Mouse (Mus musculus) brain, embryonic 14.5 days (tissue): Measurements from ENCODE around the gene Brsk1. TPM values are rescaled to one million over a fixed set of nuclear protein-coding genes. Genes with fewer than 3 reads are reported as not detected.

Source experiments
- DNase-seq: peaks from one replicate; pipeline ENCODE4 v3.0.0-alpha.2; 2011; ENCODE audit warnings: low read depth
- CTCF ChIP-seq: fragments of 200-500 bp; IDR thresholded peaks from 2 replicates; pipeline ENCODE4 v1.5.1; 2012; ENCODE audit warnings: inconsistent platforms, mild to moderate bottlenecking, moderate library complexity, borderline replicate concordance; ENCODE audit not compliant: insufficient read depth, insufficient read length; ENCODE audit errors: extremely low read depth
- POLR2A ChIP-seq: fragments of 200-500 bp; IDR thresholded peaks from 2 replicates; pipeline ENCODE4 v1.6.1; 2012; ENCODE audit warnings: mild to moderate bottlenecking, inconsistent platforms, borderline replicate concordance; ENCODE audit not compliant: poor library complexity, insufficient read depth, insufficient read length, severe bottlenecking; ENCODE audit errors: extremely low read depth
- polyA plus RNA-seq: library from polyadenylated mRNA; depleted of rRNA; stranded (reverse); fragments of >200 nt; gene quantifications from 2 replicates; pipeline ENCODE4 v1.2.3, GENCODE M21; 2012

The Brsk1 gene
- polyA plus RNA-seq, 1 experiment = 161 TPM

DNA sequence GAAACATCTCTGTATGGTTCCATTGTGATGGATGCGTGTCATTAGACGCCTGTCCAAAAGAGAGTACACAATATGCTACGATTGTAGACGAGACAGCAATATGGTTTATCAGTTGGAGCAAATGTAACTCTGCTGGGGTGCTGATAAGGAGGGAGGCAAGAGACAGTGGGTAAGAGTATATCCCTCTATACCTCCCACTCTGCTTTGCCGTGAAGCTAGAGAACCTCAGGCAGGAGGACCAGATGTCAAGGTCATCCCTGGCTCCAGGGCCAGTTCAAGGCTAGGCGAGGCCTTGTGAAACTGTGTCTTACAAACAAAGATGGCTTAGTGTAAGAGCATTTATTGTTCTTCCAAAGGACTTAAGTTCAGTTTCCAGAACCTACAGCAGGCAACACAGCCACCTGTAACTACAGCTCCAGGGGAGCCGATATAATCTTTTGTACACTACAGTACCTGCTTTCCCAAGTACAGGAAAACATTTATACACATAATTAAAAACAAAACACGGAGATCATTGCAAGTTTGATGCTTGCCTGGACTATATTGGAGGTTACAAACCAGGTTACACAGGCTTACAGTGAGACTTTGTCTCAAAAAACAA is 19.6 kb upstream of the Brsk1 start:
- TF ChIP-seq POLR2A = no peak
- TF ChIP-seq CTCF = no peak
- DNase-seq = no peak

DNA sequence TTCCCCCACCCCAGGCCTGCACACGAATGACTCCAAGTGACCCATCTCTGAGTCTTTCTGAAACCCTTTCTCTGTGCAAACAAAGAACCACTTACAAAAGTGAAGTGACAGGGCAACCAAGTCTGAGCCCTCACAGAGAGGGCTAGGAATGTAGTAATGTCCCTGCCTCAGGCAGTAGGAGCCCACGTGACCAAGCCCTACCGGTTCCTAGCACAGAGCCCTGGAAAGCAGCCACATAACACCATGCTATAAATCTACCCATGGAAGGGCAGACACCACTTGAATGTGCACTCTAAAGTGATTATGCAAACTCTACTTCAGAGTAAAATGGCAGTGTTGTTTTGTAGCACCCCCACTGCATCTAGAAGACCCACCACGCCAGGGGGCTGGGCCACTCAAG is 18.4 kb upstream of the Brsk1 start:
- peak; percentile 19 for DNase-seq
- no peak for TF ChIP-seq POLR2A

DNA sequence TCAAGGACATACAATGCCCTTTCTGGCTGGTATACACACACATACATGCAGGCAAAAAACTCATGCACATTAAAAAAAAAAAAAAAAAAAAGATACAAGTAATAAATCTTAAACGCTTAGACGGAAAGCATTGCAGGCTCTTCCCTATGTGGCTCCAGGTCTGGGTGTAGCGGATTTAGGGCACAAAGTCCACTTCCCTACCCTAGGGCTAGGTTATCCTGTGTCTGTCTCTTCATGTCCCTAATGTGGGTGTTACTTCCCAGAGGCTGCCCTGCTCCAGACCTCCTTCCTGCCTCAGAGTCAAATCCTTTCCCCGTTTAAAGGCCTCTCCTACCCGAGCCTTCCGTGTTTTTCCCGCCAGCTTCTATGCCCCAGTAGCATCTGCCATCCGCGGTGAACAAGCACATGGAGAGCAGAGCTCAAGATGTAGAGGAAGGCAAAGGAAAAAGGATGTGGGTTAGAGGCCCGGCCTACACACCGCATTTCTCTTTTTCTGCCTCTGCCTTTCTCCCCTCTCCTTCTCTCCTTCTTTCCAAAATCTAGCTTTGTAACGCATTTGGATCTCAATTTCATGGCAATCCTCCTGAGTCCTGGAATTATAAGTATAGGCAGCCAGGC is 16.2 kb upstream of the Brsk1 start:
- TF ChIP-seq POLR2A = no peak
- no peak for DNase-seq

DNA sequence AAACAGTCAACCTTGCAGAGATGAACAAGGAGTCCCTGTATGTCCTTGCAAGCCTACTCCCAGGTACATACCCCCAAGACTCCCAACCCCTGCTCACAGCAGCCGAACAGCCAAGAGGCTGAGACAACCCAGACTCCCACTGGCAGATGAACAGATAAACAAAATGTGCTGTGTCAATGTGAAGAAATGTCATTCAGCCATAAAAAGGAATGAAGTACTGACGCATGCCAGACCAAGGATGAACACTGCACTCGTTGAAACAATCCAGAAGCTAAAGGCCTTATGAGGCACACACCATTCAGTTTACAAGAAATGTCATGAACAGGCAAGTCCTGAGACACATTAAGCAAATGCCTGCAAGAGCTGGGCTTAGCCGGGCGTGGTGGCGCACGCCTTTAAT is 15.2 kb upstream of the Brsk1 start:
- no peak for TF ChIP-seq CTCF
- no peak for TF ChIP-seq POLR2A
- no peak for DNase-seq

- TF ChIP-seq POLR2A (no peak), CTCF (no peak)
- DNase-seq = no peak
Observed at GRCm38 (mm10) chr7:4683307-4683706, 7.1 kb upstream of the Brsk1 start.

GRCm38 (mm10) chr7:4684203-4684602 is 6.2 kb upstream of the Brsk1 start:
- no peak for DNase-seq
- TF ChIP-seq POLR2A = no peak
- TF ChIP-seq CTCF = no peak

DNA sequence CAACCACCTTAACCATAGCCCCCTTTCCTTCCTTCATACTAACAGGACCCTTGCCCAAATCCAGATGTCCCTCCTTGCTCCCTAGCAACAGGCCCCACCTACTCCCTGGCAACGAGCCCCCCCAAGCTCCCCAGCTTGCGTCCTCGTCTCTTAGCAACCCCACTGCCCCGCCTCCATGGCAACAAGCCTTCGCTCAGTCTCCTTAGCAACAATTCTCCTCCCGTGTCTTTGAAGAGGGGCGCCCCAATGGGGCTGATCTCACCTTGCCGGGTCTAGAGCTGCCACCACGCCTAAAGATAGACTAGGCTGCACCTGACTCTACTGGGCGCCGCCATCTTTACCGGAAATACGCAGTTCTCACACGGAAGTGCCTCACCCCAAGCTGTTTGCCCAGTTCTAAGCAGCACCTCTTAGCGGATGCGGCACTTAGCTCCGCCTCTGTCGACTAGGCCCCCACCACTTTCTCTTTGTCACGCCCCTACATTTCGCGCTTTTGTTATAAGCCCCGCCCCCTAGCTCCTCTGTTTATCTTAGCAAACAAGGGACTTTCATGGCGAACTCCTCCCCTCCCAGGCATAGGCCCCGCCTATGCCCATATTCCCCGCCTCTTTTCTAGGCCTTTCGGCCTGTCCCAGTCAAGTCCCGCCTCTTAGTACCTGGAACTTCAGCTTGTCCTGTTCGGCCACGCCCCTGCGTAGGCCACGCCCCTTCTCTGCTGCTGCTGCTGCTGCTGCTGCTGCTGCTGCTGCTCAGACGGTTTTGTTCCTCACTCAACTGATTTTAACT is 5.6 kb upstream of the Brsk1 start, which contains the start of gene Hspbp1:
Gene Hspbp1 (minus strand): TSS at position 437 of the 786 bp plus-strand sequence.
- no peak for TF ChIP-seq CTCF
- TF ChIP-seq POLR2A = peak; percentile 5; the same call in 1 of the 2 replicates
- peak; percentile 98 for DNase-seq

DNA sequence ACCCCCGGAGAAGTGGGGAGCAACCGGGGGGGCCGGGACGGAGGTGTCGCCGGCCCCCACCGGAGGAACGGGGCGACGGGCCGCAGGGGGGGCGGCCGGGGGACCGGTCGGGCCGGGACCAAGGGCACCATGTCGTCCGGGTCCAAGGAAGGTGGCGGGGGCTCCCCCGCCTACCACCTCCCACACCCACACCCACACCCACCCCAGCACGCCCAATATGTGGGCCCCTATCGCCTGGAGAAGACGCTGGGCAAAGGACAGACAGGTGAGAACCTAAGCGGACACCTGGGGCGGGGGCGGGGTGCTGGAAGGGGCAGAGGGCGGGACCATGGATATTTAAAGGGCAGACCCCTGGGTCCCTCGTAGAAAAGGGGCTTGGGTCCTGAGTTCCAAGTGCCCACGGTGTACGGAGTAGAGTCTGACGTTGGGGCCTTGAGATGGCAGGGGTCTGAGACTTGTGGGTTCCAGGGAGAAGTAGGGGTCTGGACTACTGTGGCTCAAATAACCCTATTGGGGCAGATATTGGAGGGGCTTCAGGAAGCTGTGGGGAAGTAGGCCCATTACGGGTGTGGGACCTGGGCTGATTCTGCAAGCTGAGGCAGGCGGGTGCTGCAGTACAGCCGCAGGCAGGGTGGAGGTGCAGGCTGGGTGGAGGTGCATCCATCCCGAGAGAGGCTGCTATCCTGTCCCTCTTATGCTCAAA is 698 bp downstream of the Brsk1 start:
- DNase-seq = peak; percentile 47
- TF ChIP-seq POLR2A (no peak), CTCF (no peak)

DNA sequence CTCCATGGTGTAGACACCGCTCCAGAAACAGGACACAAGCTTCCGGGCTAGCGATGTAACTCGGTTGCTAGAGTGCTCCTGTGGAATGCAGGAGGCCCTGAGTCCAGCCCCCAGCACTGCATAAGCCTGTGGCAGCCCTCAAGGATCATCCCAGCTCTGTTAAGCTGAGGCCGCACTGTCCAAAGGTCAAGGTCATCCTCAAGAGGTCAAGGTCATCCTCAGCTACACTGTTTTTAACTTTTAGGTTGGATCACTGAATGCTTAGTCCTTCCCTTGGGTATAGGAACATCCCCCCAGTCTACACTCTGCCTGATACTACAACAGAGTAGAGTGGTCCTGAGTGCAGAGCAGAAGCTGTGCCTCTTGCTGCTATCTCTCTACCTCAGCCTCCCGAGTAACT is 2.6 kb downstream of the Brsk1 start:
- no peak for DNase-seq
- TF ChIP-seq CTCF (no peak), POLR2A (no peak)

DNA sequence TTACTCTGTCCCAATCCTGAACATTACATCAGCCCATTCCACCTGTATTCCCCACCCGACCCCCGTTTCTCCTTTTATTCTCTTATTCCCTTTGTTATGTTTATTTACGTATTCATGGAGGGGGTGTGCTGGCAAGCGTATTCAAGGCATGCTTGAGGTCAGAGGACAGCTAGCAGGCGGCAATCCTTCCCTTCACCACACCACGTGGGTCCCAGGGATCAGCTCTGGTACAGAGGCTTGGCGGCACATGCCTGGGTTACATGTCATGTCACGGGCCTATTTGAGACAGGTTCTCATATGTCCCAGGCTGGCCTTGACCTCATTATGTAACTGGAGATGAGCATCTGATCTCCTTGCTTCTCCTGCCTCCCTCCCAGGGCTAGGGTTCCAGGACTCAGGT is 11.9 kb downstream of the Brsk1 start:
- no peak for DNase-seq
- TF ChIP-seq CTCF (no peak), POLR2A (no peak)

- no peak for TF ChIP-seq POLR2A
- no peak for TF ChIP-seq CTCF
- no peak for DNase-seq
Observed at GRCm38 (mm10) chr7:4703195-4703594, 12.8 kb downstream of the Brsk1 start.

DNA sequence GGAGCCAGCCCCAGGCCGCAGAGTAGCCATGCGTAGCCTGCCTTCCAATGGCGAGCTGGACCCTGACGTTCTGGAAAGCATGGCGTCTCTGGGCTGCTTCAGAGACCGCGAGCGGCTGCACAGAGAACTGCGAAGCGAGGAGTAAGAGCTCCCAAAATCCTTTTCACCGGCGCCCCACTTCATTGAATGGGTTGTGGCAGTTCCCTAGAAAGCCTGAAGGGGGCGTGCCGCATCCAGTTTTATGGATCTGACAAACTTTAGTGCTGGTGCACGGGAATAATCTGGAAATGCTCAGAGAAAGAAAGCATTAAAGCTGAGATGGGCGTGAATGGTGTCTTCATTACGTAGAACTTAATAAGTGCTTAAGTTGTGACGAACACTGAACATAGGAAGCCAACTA is 14.7 kb downstream of the Brsk1 start:
- peak; percentile 22 for DNase-seq

GRCm38 (mm10) chr7:4712594-4712993 is 22.2 kb downstream of the Brsk1 start:
- DNase-seq = no peak
- TF ChIP-seq POLR2A (no peak), CTCF (no peak)

More for the DNA sequence above, 14.7 kb downstream of the Brsk1 start:
- TF ChIP-seq POLR2A = no peak
- TF ChIP-seq CTCF = peak; percentile 65; the same call in 1 of the 2 replicates
